Mouse (Mus musculus): ENCODE data around the gene C2cd2. TPM values are rescaled to one million over a fixed set of nuclear protein-coding genes. Genes with fewer than 3 reads are reported as not detected.
A peak's percentile ranks its signal among the peaks of the same experiment; 100 is the strongest.

Gene C2cd2
- total RNA-seq, 2 experiments from 2014 or later, result 44.9 to 58.0 TPM

- no peak for DNase-seq (ENCODE audit: low spot score in 2 of 2)
These were observed 74.6 kb downstream of the C2cd2 start for GRCm38 (mm10) chr16:97887762-97888161.

- DNase-seq (ENCODE audit: low spot score in 2 of 2), result no peak
These were observed 78.7 kb downstream of the C2cd2 start for GRCm38 (mm10) chr16:97883696-97884095.

DNA sequence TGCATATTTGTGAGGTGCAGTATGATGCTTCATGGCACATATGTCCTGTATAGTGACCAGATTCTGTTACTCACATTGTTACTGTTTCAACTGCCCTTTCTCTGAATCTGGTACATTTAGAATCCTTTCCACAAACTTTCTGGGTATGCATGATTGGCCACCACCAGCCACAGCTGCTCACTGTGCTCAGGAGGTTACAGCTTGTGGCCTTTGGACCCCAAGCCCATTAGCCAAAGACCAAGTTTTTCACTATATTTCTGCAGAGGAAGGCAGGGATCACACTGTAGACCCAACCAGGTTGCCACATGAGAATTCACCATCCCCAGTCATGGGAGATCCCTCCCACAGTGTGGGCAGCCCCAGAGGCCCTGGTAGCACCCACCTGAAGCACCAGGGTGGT lies 79.5 kb downstream of the C2cd2 start:
- DNase-seq (ENCODE audit: low spot score in 2 of 2), result no peak

GRCm38 (mm10) chr16:97879134-97879533 lies 83.3 kb downstream of the C2cd2 start:
- peak in 1 of 2 experiments; percentile 34 for DNase-seq (ENCODE audit: low spot score in 2 of 2)

- DNase-seq (ENCODE audit: low spot score in 2 of 2), result no peak
These were observed 84.9 kb downstream of the C2cd2 start for GRCm38 (mm10) chr16:97877502-97877901.

GRCm38 (mm10) chr16:97875101-97875500 lies 87.3 kb downstream of the C2cd2 start:
- DNase-seq (ENCODE audit: low spot score in 2 of 2), result no peak

- DNase-seq (ENCODE audit: low spot score in 2 of 2), result no peak
These were observed 88.0 kb downstream of the C2cd2 start for GRCm38 (mm10) chr16:97874376-97874775.

GRCm38 (mm10) chr16:97872657-97873056 lies 89.7 kb downstream of the C2cd2 start:
- no peak for DNase-seq (ENCODE audit: low spot score in 2 of 2)

DNA sequence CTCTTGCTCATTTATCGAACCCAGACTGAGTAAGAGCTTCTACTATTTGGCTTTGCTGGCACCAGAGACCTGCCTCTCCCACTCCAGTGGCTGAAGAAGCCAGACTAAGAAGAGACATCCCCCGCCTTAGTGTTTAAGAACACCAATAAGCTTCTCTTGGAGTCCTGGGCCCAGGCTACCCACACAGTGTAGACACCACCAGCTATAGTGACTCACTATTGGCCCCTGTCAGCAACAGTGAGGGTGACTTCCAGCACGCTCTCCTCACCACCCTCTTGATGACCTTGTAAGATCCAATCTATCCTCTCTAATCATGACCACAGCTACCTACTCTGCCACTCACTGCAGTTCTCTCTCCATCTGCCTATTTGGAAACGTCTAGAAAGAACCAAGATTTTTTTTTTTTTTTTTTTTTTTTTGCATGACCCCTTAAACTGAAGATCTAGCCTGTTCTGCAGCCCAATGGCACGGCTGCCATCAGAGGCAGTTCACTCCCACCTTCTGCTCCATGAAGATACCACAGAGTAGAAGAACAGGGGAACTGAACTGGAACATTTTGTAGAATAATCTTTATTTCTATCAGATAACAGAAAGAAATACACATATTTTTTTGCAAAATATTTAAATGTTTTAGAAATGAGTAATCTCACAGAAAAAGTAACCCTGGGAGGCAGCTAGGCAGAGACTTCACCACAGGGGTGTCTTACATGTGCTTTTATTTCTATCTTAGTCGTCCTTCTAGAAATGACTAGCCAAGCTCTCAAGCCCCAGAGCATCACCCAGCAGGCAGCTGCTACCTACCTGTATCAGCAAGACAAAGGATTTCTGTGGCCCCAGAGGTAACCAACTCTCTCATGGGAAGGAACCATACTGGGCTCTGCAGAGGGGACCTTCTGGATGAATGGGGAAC lies 93.0 kb downstream of the C2cd2 start:
- DNase-seq (ENCODE audit: low spot score in 2 of 2), result no peak

DNA sequence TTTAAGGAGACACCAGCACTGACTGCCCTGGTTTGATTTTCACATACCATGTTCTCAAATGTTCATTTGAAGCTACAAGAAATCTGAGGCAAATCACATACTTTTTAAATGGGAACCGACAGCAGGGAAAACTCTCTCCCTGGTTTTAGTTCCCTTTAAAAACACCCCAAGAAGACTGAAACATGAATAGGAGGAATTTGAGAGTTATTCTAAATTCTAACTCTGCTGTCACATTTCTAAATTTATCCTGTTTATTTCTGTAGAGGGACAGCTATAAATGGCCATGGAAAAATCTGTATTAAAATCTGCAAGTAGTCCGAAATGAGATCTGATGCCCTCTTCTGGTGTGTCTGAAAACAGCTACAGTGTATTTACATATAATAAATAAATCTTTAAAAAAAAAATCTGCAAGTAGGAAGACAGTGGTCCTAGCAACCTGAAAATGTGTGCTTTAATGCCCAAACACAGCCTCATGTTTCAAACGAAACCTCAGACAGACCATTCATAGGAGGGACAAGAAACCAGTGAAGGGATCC lies 98.4 kb downstream of the C2cd2 start:
- no peak for DNase-seq (ENCODE audit: low spot score in 2 of 2)

DNA sequence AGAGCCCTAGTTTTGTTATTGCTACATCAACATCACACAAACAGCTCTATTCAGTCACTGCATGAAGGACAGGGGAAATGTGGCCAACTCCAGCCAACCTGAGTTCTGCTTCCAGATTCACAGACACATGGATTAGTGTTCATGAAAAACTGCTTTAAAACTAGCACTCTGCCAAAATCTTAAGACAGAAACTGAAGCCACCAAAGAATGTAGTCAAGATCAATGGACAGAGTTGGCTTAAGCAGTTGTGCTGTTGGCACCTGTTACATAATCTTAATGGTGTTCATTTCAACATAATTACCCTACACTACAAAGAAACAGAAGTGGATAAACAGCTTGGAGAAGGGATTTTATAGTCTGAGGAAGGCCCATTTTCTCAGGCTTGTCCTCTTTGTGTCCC lies 106.3 kb downstream of the C2cd2 start:
- DNase-seq (ENCODE audit: low spot score in 2 of 2), result no peak

GRCm38 (mm10) chr16:97851741-97852319 lies 110.6 kb downstream of the C2cd2 start, which contains the start of gene Prdm15:
Gene Prdm15 (minus strand): TSS chr16:97851850.
- peak; percentile 84 to 92 for DNase-seq (ENCODE audit: low spot score in 2 of 2)

DNA sequence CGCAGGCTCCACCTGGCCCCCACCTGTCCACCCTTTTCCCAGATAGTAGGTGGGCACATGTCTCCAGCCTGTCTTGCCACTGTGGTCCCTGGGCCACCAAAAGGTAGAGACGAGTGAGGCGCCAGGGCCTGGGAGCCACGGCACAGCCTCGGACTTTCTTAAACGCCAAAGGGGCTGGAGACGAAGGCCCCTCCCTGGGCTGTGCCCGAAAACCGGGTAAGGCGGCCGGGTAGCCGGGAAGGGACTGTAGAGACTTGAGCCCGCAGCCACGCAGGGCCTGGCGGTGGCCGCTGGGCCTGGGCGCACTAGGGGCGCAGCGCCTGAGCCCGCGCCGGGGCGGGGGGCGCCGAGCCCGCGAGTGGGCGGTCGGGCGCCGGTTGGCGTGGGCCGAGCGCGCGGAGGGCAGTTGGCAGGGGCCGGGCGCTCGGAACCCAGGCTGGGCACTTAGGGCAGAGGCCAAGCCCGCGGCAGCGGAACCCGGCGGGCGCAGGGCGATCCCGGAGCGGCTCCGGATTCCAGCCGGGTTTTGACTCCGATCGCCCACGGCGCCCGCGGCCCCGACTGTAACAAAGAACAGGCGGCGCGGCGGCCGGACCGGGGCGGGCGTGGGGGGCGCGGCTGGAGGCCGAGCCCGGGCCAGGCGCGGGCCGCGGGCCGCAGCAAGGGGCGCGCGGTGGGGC lies 111.2 kb downstream of the C2cd2 start:
- peak; percentile 81 to 93 for DNase-seq (ENCODE audit: low spot score in 2 of 2)

- DNase-seq (ENCODE audit: low spot score in 2 of 2), result no peak
These were observed 111.7 kb downstream of the C2cd2 start for GRCm38 (mm10) chr16:97850667-97851060.

DNA sequence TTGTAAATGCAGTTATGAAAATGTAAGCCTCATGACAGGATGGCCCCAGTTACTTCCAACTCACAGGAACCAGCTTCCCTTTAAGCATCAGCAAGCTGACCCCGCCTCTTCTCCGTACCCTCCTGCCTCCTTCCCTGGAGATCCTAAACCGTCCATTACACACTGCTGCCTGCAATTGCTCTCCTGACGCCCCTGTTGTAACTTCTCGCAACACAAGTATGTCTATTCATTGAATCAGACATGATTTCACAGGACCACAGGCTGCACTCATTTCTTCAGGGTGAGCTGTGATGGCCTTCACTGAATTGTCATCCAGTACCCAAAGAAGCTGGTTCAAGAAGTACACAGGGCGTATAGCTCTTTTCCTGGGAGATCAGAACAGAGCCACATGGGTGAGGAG lies 113.6 kb downstream of the C2cd2 start:
- DNase-seq (ENCODE audit: low spot score in 2 of 2), result no peak

GRCm38 (mm10) chr16:97844967-97845937 lies 117.1 kb downstream of the C2cd2 start:
- DNase-seq (ENCODE audit: low spot score in 2 of 2), result no peak

- DNase-seq (ENCODE audit: low spot score in 2 of 2), result no peak
These were observed 130.2 kb downstream of the C2cd2 start for GRCm38 (mm10) chr16:97832154-97832553.

DNA sequence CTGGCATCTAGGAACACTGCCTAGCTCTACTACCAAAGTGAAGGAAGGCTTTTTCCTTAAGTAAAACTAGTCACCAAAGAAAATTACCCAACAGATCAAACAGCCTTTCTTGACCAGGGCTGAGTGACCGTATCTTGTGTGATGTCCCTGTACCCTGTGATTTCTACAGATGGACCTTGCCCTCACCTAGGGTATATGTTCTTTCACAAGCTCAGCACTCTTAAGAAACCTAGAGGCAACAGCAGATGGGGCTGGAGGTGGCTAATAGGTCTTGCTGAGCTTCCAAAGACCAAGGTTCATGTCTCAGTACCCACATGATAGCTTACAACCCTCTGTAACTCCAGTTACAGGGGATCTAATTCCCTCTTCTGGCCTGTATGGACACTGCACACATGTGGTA lies 134.2 kb downstream of the C2cd2 start:
- DNase-seq (ENCODE audit: low spot score in 2 of 2), result no peak

DNA sequence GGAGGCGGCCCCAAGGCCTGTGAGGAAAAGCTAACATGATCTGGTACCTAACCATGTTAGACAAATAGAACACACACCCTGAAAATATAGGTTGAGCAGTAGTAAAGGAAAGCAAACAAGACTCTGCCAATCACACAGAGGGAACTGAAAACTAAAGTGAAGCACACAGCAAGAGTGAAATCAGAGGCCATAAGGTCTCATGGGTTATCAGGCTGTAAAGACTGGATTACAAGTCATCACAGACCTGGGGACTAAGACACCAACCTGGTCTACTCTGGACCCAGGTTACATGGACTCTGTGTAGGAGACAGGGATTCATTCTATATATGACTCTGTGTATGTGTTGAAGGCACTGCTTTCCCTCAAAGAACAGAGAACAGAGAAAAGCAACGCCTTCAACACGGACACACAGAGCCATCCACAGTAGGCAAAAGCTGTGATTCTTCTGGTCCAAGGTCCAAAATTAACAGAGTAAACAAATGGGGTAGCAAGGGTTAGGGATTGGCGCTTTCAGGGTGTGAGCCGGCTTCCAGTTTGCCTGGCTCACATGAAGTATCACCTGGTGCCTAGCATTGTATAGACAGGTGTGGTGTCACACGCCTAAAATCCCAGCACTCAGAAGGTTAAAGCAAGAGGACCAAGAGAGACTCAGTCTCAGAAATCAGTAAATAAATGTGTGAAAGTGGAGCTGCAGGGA lies 138.9 kb downstream of the C2cd2 start:
- DNase-seq (ENCODE audit: low spot score in 2 of 2), result no peak

- DNase-seq (ENCODE audit: low spot score in 2 of 2), result no peak
These were observed 142.9 kb downstream of the C2cd2 start for GRCm38 (mm10) chr16:97819532-97819931.
